Mouse (Mus musculus) cerebellum, postnatal 4 days (tissue): ENCODE measurements around the gene Nrap.
"Not testable (repeated sequence)": the region's sequence is repeated elsewhere in the genome, so short reads cannot be mapped to it uniquely, and the experiment has no call there.

Source experiments
- DNase-seq, 2 experiments: peaks; one replicate each; pipeline ENCODE4 v3.0.0; 2022; ENCODE audit warnings: low spot score in 2 of 2, mixed read lengths in 1 of 2

The Nrap gene

GRCm38 (mm10) chr19:56389879-56390278 is at the start of gene Nrap:
Gene Nrap (minus strand): TSS chr19:56390037.
- DNase-seq, result no peak

GRCm38 (mm10) chr19:56439072-56439434 is 49.2 kb upstream of the Nrap start:
- no peak for DNase-seq

GRCm38 (mm10) chr19:56438357-56439071 is 48.7 kb upstream of the Nrap start:
- no peak for DNase-seq

GRCm38 (mm10) chr19:56436380-56436779 is 46.5 kb upstream of the Nrap start:
- DNase-seq, result no peak

GRCm38 (mm10) chr19:56433581-56433980 is 43.7 kb upstream of the Nrap start:
- DNase-seq, result no peak

- DNase-seq, result no peak
Measured at GRCm38 (mm10) chr19:56432706-56433105, 42.9 kb upstream of the Nrap start.

GRCm38 (mm10) chr19:56430369-56430768 is 40.5 kb upstream of the Nrap start:
- peak in 1 of 2 experiments; percentile 9 for DNase-seq

GRCm38 (mm10) chr19:56425492-56425891 is 35.7 kb upstream of the Nrap start:
- DNase-seq, result no peak

GRCm38 (mm10) chr19:56424606-56425395 is 35.0 kb upstream of the Nrap start:
- DNase-seq, result no peak

GRCm38 (mm10) chr19:56423370-56423769 is 33.5 kb upstream of the Nrap start:
- peak in 1 of 2 experiments; percentile 17 for DNase-seq

- DNase-seq, result peak; percentile 84 to 91
Measured at GRCm38 (mm10) chr19:56422476-56423338, 32.9 kb upstream of the Nrap start.

- DNase-seq, result no peak
Measured at GRCm38 (mm10) chr19:56420345-56420744, 30.5 kb upstream of the Nrap start.

GRCm38 (mm10) chr19:56419452-56419851 is 29.6 kb upstream of the Nrap start:
- no peak for DNase-seq

- DNase-seq, result no peak
Measured at GRCm38 (mm10) chr19:56418404-56418803, 28.6 kb upstream of the Nrap start.

GRCm38 (mm10) chr19:56409884-56410283 is 20.0 kb upstream of the Nrap start:
- not testable (repeated sequence) for DNase-seq

- no peak for DNase-seq
Measured at GRCm38 (mm10) chr19:56406581-56406980, 16.7 kb upstream of the Nrap start.

- no peak for DNase-seq
Measured at GRCm38 (mm10) chr19:56405824-56406223, 16.0 kb upstream of the Nrap start.

GRCm38 (mm10) chr19:56401864-56402263 is 12.0 kb upstream of the Nrap start:
- no peak for DNase-seq

- DNase-seq, result peak in 1 of 2 experiments; percentile 28
Measured at GRCm38 (mm10) chr19:56400200-56400599, 10.4 kb upstream of the Nrap start.

- no peak for DNase-seq
Measured at GRCm38 (mm10) chr19:56398528-56398795, 8.6 kb upstream of the Nrap start.

GRCm38 (mm10) chr19:56397663-56398527 is 8.1 kb upstream of the Nrap start:
- DNase-seq, result no peak
